Mouse (Mus musculus) CH12.LX (cell line): ENCODE data around the gene Sec22b. TPM values are rescaled to one million over a fixed set of nuclear protein-coding genes. Genes with fewer than 3 reads are reported as not detected.
A peak's percentile ranks its signal among the peaks of the same experiment; 100 is the strongest.

Experiments
- DNase-seq: peaks from one replicate; pipeline ENCODE4 v3.0.0-alpha.2; 2013; ENCODE audit errors: extremely low read depth
- H3K27ac ChIP-seq: 2 replicates; pipeline ENCODE4 v1.5.1; 2012; ENCODE audit warnings: low read depth, mild to moderate bottlenecking, control low read depth, moderate library complexity; ENCODE audit not compliant: insufficient read depth
- H3K27me3 ChIP-seq: replicated peaks from 2 replicates; pipeline ENCODE3; 2012; ENCODE audit warnings: inconsistent platforms
- H3K36me3 ChIP-seq, 2 experiments: replicated peaks in 1 of 2; 2 replicates each; pipeline versions ENCODE3 to v1.6.1; 2012; ENCODE audit warnings: inconsistent platforms in 1 of 2, low read length in 1 of 2, mild to moderate bottlenecking in 1 of 2, mixed read lengths in 1 of 2, moderate library complexity in 1 of 2; ENCODE audit not compliant: control insufficient read depth in 1 of 2, insufficient read depth in 1 of 2
- H3K4me1 ChIP-seq, 2 experiments: 2 replicates each; pipeline ENCODE4 v1.6.1; 2012; ENCODE audit warnings: inconsistent platforms in 1 of 2, moderate library complexity in 1 of 2; ENCODE audit not compliant: insufficient read depth in 2 of 2, control insufficient read depth in 1 of 2
- H3K4me2 ChIP-seq: 2 replicates; pipeline ENCODE4 v1.6.1; 2012; ENCODE audit warnings: low read depth, mild to moderate bottlenecking, control low read depth; ENCODE audit not compliant: poor library complexity, insufficient read depth, severe bottlenecking
- H3K4me3 ChIP-seq, 3 experiments: fragments of 150-350 bp in 1 of 3; sonication (generic) in 1 of 3; replicated peaks in 1 of 3; 2 replicates each; pipeline versions ENCODE3 to v1.5.1; 2011 to 2012; ENCODE audit warnings: low read depth in 2 of 3, low read length in 2 of 3, mild to moderate bottlenecking in 2 of 3, moderate library complexity in 2 of 3, control low read depth in 1 of 3, improper control_type of control experiment in 1 of 3, inconsistent platforms in 1 of 3, mixed read lengths in 1 of 3; ENCODE audit not compliant: poor library complexity in 1 of 3
- H3K79me2 ChIP-seq: replicated peaks from 2 replicates; pipeline ENCODE4 v1.6.1; 2012; ENCODE audit warnings: mild to moderate bottlenecking, moderate library complexity; ENCODE audit not compliant: control insufficient read depth, poor library complexity, insufficient read depth, severe bottlenecking; ENCODE audit errors: extremely low read depth
- H3K9ac ChIP-seq: 2 replicates; pipeline ENCODE4 v1.6.1; 2012; ENCODE audit warnings: low read depth, mild to moderate bottlenecking, control low read depth, moderate library complexity; ENCODE audit not compliant: insufficient read depth
- H3K9me3 ChIP-seq: replicated peaks from 2 replicates; pipeline ENCODE3; 2012; ENCODE audit warnings: low read length, inconsistent platforms, mixed read lengths
- BHLHE40 ChIP-seq: IDR thresholded peaks from 2 replicates; pipeline ENCODE4 v1.6.1; 2011; ENCODE audit warnings: mild to moderate bottlenecking, low read depth, low read length, improper control_type of control experiment
- CHD1 ChIP-seq: IDR thresholded peaks from 2 replicates; pipeline ENCODE4 v1.6.1; 2012; ENCODE audit warnings: low read depth, low read length, improper control_type of control experiment, inconsistent platforms
- CTCF ChIP-seq, 2 experiments: IDR thresholded peaks in 1 of 2; conservative IDR thresholded peaks in 1 of 2; 2 replicates each; pipeline ENCODE4 v1.5.1; 2011 to 2012; ENCODE audit warnings: low read depth in 2 of 2, low read length in 2 of 2, improper control_type of control experiment in 1 of 2, inconsistent platforms in 1 of 2, mild to moderate bottlenecking in 1 of 2, moderate library complexity in 1 of 2
- E2F4 ChIP-seq: IDR thresholded peaks from 2 replicates; pipeline ENCODE4 v1.6.1; 2011; ENCODE audit warnings: low read depth, low read length, improper control_type of control experiment; ENCODE audit not compliant: insufficient replicate concordance
- ELF1 ChIP-seq: IDR thresholded peaks from 2 replicates; pipeline ENCODE4 v1.6.1; 2014; ENCODE audit warnings: low read depth, mild to moderate bottlenecking, inconsistent platforms, low read length, improper control_type of control experiment
- ETS1 ChIP-seq: conservative IDR thresholded peaks from 2 replicates; pipeline ENCODE4 v1.6.1; 2012; ENCODE audit warnings: low read depth, mild to moderate bottlenecking, inconsistent platforms, low read length, improper control_type of control experiment, moderate library complexity
- HCFC1 ChIP-seq: IDR thresholded peaks from 2 replicates; pipeline ENCODE4 v1.6.1; 2012; ENCODE audit warnings: low read depth, mild to moderate bottlenecking, inconsistent platforms, low read length, improper control_type of control experiment
- JUN ChIP-seq: IDR thresholded peaks from 2 replicates; pipeline ENCODE4 v1.6.1; 2011; ENCODE audit warnings: low read depth, mild to moderate bottlenecking, low read length, improper control_type of control experiment, moderate library complexity; ENCODE audit not compliant: insufficient read depth
- MAX ChIP-seq: IDR thresholded peaks from 2 replicates; pipeline ENCODE4 v1.6.1; 2011; ENCODE audit warnings: low read length, improper control_type of control experiment
- MYC ChIP-seq: IDR thresholded peaks from 2 replicates; pipeline ENCODE4 v1.6.1; 2011; ENCODE audit warnings: low read depth, mild to moderate bottlenecking, improper control_type of control experiment, low read length
- NRF1 ChIP-seq: IDR thresholded peaks from 2 replicates; pipeline ENCODE4 v1.6.1; 2014; ENCODE audit warnings: low read depth, mild to moderate bottlenecking, inconsistent platforms, low read length, improper control_type of control experiment, moderate library complexity
- PAX5 ChIP-seq: IDR thresholded peaks from 2 replicates; pipeline ENCODE4 v1.6.1; 2012; ENCODE audit warnings: low read length, inconsistent platforms, mixed read lengths
- POLR2AphosphoS2 ChIP-seq: IDR thresholded peaks from 2 replicates; pipeline ENCODE4 v1.6.1; 2011; ENCODE audit warnings: low read depth, low read length, improper control_type of control experiment
- RAD21 ChIP-seq: IDR thresholded peaks from 2 replicates; pipeline ENCODE4 v1.6.1; 2011; ENCODE audit warnings: low read depth, mild to moderate bottlenecking, low read length, improper control_type of control experiment, moderate library complexity
- SIN3A ChIP-seq: IDR thresholded peaks from 2 replicates; pipeline ENCODE4 v1.6.1; 2012; ENCODE audit warnings: low read length, improper control_type of control experiment, inconsistent platforms
- SMC3 ChIP-seq: IDR thresholded peaks from 2 replicates; pipeline ENCODE4 v1.6.1; 2011; ENCODE audit warnings: low read depth, low read length, improper control_type of control experiment
- TCF12 ChIP-seq: IDR thresholded peaks from 2 replicates; pipeline ENCODE4 v1.6.1; 2014; ENCODE audit warnings: low read depth, mild to moderate bottlenecking, inconsistent platforms, low read length, improper control_type of control experiment
- UBTF ChIP-seq: IDR thresholded peaks from 2 replicates; pipeline ENCODE4 v1.6.1; 2012; ENCODE audit warnings: low read depth, mild to moderate bottlenecking, inconsistent platforms, low read length, improper control_type of control experiment, moderate library complexity
- USF1 ChIP-seq: IDR thresholded peaks from 2 replicates; pipeline ENCODE4 v1.6.1; 2014; ENCODE audit warnings: low read depth, mild to moderate bottlenecking, inconsistent platforms, low read length, improper control_type of control experiment
- ZMIZ1 ChIP-seq: IDR thresholded peaks from 2 replicates; pipeline ENCODE4 v1.6.1; 2012; ENCODE audit warnings: low read depth, mild to moderate bottlenecking, inconsistent platforms, low read length, improper control_type of control experiment
- ZNF384 ChIP-seq: IDR thresholded peaks from 2 replicates; pipeline ENCODE4 v1.6.1; 2012; ENCODE audit warnings: low read depth, low read length, improper control_type of control experiment, inconsistent platforms
- dilution Hi-C: fragments of 300-500 bp; cut with MboI; formaldehyde crosslinking; loops from 2 replicates; pipeline ENCODE4 v1.14.3; 2020; ENCODE audit warnings: low sequenced_read_pairs; ENCODE audit not compliant: extremely low pct_unique_long_range_greater_than_20kb, extremely low pct_ligation_motif_present
- in situ Hi-C: fragments of 300-500 bp; cut with MboI; formaldehyde crosslinking; loops from 3 replicates; pipeline ENCODE4 v1.14.3; 2019; ENCODE audit warnings: low sequenced_read_pairs, low pct_ligation_motif_present, low pct_unique_long_range_greater_than_20kb, mixed read lengths
- polyA plus RNA-seq: library from polyadenylated mRNA; unstranded; fragments of >175 nt; gene quantifications from 2 replicates; pipeline ENCODE4 v1.2.1, GENCODE M21; 2012; ENCODE audit warnings: low read depth; ENCODE audit not compliant: insufficient read length
- total RNA-seq, 2 experiments: library from RNA; depleted of rRNA; stranded (reverse); fragments of 300-350 nt in 1 of 2; fragments of >200 nt in 1 of 2; gene quantifications; 2 replicates each; pipeline ENCODE4 v1.2.3; 2012 to 2014

Gene Sec22b
- total and polyA plus RNA-seq, 3 experiments = 42.6 to 82.8 (median 82.4) TPM

DNA sequence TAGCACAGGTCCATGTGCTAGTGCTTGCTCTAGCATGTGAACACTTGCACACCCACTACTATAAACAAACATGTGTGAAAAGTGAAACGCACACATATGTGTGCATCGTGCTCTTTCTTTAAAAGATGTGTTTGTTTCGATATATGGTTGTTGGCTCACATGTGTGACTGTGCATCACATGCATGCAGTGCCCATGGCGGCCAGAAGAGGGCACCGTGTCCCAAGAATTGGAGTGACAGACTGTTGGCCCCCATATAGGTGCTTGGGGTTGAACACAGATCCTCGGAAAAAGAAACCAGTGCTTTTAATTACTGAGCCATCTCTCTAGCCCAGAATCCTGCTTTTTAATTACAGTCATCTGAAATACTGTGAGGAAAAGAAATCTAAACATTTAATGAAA, 6.3 kb upstream of the Sec22b start:
- Histone ChIP-seq H3K4me2 (no peak overlapping the region), H3K79me2 (no peaks in the 10 kb centered on the region), H3K27ac (no peak overlapping the region), H3K4me3 (no peak overlapping the region), H3K9ac (no peak overlapping the region), H3K27me3 (no peaks in the 10 kb centered on the region), H3K36me3 (no peaks in the 10 kb centered on the region), H3K4me1 (no peaks in the 10 kb centered on the region), H3K9me3 (peaks cover 4% of the 10 kb centered on the region)
- DNase-seq = peak; percentile 35
- in situ Hi-C loops (no loop called here), dilution Hi-C loops (no loop called here)
- TF ChIP-seq SIN3A (no peak), ETS1 (no peak), TCF12 (no peak), RAD21 (peak; percentile 62), ZNF384 (no peak), POLR2AphosphoS2 (no peak), SMC3 (peak; percentile 48; the same call in 1 of the 2 replicates), ELF1 (no peak), UBTF (no peak), CHD1 (no peak), CTCF (conservative IDR thresholded peaks at IDR 0.05 in 1 of 2, IDR thresholded peaks at IDR 0.05 in 1 of 2; ENCODE audit: low read depth in 2 of 2, low read length in 2 of 2) (peak; percentile 42 to 63; a peak in 3 of 4 replicates)

DNA sequence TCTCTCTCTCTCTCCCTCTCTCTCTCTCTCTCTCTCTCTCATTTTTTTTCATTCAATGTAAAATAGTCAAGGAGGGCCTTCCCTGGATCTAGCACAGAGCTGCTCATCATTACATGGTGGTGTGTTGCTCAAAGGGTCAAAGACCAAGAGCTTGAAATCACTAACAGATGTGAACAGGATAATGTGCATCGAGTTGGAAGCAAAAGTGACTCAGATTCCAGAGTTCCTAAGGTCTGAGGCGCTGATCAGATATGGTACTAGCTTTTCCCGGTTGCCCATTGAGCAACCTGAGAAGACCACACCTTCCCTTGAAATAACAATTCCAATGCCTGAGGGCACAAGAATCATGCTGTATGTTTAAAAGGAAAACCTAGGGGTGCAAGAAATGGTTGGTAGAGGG, 2.6 kb upstream of the Sec22b start:
- no peak overlapping the region for H3K4me2 ChIP-seq
- H3K27ac ChIP-seq = no peak overlapping the region
- peaks cover 0 to 1% of the 10 kb centered on the region in 2 experiments for H3K36me3 ChIP-seq
- dilution Hi-C loops = no loop called here
- no peak overlapping the region for H3K4me3 ChIP-seq
- H3K79me2 ChIP-seq = peaks cover 15% of the 10 kb centered on the region
- H3K27me3 ChIP-seq = no peaks in the 10 kb centered on the region
- TF ChIP-seq ZMIZ1 (no peak), SMC3 (no peak), ZNF384 (no peak), CTCF (conservative IDR thresholded peaks at IDR 0.05 in 1 of 2, IDR thresholded peaks at IDR 0.05 in 1 of 2; ENCODE audit: low read depth in 2 of 2, low read length in 2 of 2) (no peak), E2F4 (no peak), USF1 (no peak), MAX (no peak), CHD1 (no peak), HCFC1 (no peak), BHLHE40 (no peak), PAX5 (no peak), UBTF (no peak), MYC (no peak), JUN (no peak), NRF1 (no peak)
- TF ChIP-seq, all 38 proteins: peak for 0
- Histone ChIP-seq H3K4me1 (peaks cover 4 to 13% of the 10 kb centered on the region in 2 experiments), H3K9me3 (peaks cover 4% of the 10 kb centered on the region), H3K9ac (no peak overlapping the region)
- in situ Hi-C loops = no loop called here
- DNase-seq = no peak
